Mouse (Mus musculus): ENCODE measurements around the gene Mrpl52.

- TF ChIP-seq CTCF (IDR thresholded peaks at IDR 0.05; ENCODE audit: control insufficient read depth, insufficient read depth, insufficient read length) (no peak), USF1 (IDR thresholded peaks at IDR 0.05; ENCODE audit: low read depth) (no peak), MAX (IDR thresholded peaks at IDR 0.05) (no peak), MYOD1 (IDR thresholded peaks at IDR 0.05; ENCODE audit: control insufficient read depth, insufficient read length, low read depth) (no peak), CEBPB (IDR thresholded peaks at IDR 0.05; ENCODE audit: low read depth) (no peak), FOSL1 (IDR thresholded peaks at IDR 0.05; ENCODE audit: insufficient read depth, low read length, poor library complexity, severe bottlenecking) (no peak)
These were observed 4.8 kb downstream of the Mrpl52 start, which contains the start of gene Mmp14 for GRCm38 (mm10) chr14:54431334-54432077.
